Mouse (Mus musculus) G1E (cell line): ENCODE measurements at regions not wholly inside any gene's neighbourhood (a gene's known extent, or its start where the extent isn't known, plus 50 kb on each side); places are given as distances from the start of the nearest gene placed in this dataset.

ENCODE experiments used
- ATAC-seq: 2 replicates; pipeline ENCODE4 v1.8.0; 2016; ENCODE audit warnings: mild to moderate bottlenecking; ENCODE audit not compliant: insufficient number of reproducible peaks, poor library complexity, low FRiP score, severe bottlenecking; ENCODE audit errors: extremely low read depth
- DNase-seq: peaks from one replicate; pipeline ENCODE4 v3.0.0; 2012; ENCODE audit warnings: low spot score
- H3K27me3 ChIP-seq: 2 replicates; pipeline ENCODE4 v1.6.1; 2012; ENCODE audit warnings: mild to moderate bottlenecking, low read length, inconsistent platforms; ENCODE audit not compliant: insufficient read depth
- H3K36me3 ChIP-seq: replicated peaks from 2 replicates; pipeline ENCODE3; 2012; ENCODE audit warnings: mild to moderate bottlenecking, inconsistent platforms
- H3K4me1 ChIP-seq: 2 replicates; pipeline ENCODE4 v1.6.1; 2012; ENCODE audit warnings: low read depth, low read length, inconsistent platforms, mixed read lengths; ENCODE audit not compliant: insufficient read depth
- H3K4me3 ChIP-seq: 2 replicates; pipeline ENCODE4 v1.5.1; 2012; ENCODE audit warnings: low read depth, mild to moderate bottlenecking, inconsistent platforms, low read length, moderate library complexity, mixed read lengths
- H3K9me3 ChIP-seq: replicated peaks from 2 replicates; pipeline ENCODE4 v1.6.1; 2012; ENCODE audit warnings: inconsistent platforms
- CTCF ChIP-seq: IDR thresholded peaks from 2 replicates; pipeline ENCODE4 v1.5.1; 2012; ENCODE audit warnings: low read depth, low read length, inconsistent platforms, mixed read lengths
- GATA1 ChIP-seq: IDR thresholded peaks from 2 replicates; pipeline ENCODE4 v1.6.1; 2012; ENCODE audit warnings: borderline replicate concordance, low read length, inconsistent platforms, mixed read lengths
- GATA2 ChIP-seq: IDR thresholded peaks from 2 replicates; pipeline ENCODE4 v1.6.1; 2012; ENCODE audit warnings: low read depth, low read length, inconsistent platforms, borderline replicate concordance
- POLR2AphosphoS5 ChIP-seq: IDR thresholded peaks from 2 replicates; pipeline ENCODE4 v1.6.1; 2012; ENCODE audit warnings: low read depth, low read length, inconsistent platforms; ENCODE audit not compliant: insufficient replicate concordance
- TAL1 ChIP-seq: conservative IDR thresholded peaks from 2 replicates; pipeline ENCODE4 v1.6.1; 2012; ENCODE audit warnings: low read depth, low read length, inconsistent platforms, mixed read lengths

DNA sequence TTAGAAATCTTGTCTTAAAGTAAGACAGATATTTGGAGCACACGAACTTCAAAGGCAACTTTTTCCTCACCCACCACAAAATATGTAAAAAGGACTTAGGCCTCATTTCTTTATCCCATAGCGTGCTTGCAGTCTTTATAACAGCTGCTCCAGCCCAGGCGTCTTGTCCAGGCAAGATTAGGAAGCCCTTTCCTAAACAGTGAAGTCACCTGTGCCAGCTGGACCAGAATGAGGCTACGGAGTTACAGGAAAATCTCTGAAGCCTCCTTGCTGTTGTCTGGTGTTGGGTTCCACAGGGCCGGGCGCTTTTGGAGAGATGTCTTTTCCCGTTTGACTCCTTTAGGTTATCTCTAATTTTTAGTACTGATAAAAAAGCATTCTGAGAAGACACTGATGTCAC lies 210.3 kb downstream of the Ttll7 start:
- no peaks in the 10 kb centered on the region for H3K36me3 ChIP-seq
- ATAC-seq, result no peak
- H3K4me3 ChIP-seq, result no peak overlapping the region
- no peaks in the 10 kb centered on the region for H3K4me1 ChIP-seq
- H3K27me3 ChIP-seq, result no peaks in the 10 kb centered on the region
- H3K9me3 ChIP-seq, result peaks cover 38% of the 10 kb centered on the region
- DNase-seq, result no peak
- no peak for TF ChIP-seq CTCF
- TF ChIP-seq POLR2AphosphoS5, result no peak
- TF ChIP-seq TAL1, result no peak
- TF ChIP-seq GATA2, result no peak
- TF ChIP-seq GATA1, result no peak

DNA sequence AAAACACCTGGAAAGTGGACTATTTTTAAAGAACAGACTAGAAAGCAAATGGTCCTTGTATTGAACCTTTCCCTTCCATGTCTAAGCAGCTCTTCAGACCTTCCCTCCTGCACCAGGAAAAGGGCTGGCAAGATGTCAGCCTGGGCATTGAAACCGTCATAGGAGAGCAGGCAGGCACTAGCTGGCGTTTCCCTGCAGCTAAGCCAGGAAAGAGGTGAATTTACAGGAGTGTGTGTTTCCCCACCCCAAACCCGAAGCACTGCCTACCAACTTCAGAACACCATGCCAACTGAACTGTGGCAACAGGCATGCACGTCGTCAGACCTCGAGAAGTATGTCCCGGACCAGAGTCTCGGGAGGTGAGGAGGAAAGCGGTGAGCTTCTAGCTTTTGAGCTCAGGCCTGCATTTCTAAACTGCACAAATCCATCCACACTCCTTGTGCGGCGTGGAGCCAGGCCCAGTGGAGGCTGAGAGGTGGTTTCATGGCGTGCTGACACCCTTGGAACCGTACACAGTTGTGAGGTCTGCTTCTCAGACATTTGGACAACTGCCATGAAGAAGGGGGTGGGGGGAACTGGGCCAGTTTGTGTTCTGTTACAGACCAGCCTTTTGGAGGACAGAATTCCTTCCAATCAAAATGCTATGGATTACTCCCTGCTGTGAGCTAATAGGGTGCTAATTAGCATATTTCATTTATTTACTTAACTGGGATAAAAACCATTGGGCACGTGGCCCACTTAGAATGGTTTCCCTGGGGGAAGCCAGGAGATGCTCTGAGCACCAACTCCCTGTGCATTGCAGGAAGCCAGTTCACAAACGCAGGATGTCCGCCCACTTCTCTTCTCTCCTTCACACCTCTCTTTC lies 211.6 kb downstream of the Ttll7 start:
- ATAC-seq, result no peak
- TF ChIP-seq POLR2AphosphoS5, result no peak
- TF ChIP-seq GATA1, result no peak
- TF ChIP-seq TAL1, result no peak
- TF ChIP-seq GATA2, result no peak
- no peak for TF ChIP-seq CTCF
- Histone ChIP-seq H3K4me3 (no peak overlapping the region), H3K27me3 (no peaks in the 10 kb centered on the region), H3K4me1 (no peaks in the 10 kb centered on the region), H3K36me3 (no peaks in the 10 kb centered on the region), H3K9me3 (peaks cover 36% of the 10 kb centered on the region)
- DNase-seq, result no peak

GRCm38 (mm10) chr3:147064443-147064868 lies 212.3 kb downstream of the Ttll7 start:
- H3K36me3 ChIP-seq, result no peaks in the 10 kb centered on the region
- no peaks in the 10 kb centered on the region for H3K27me3 ChIP-seq
- no peak overlapping the region for H3K4me3 ChIP-seq
- H3K9me3 ChIP-seq, result peaks cover 35% of the 10 kb centered on the region
- no peak for ATAC-seq
- no peak for DNase-seq
- H3K4me1 ChIP-seq, result no peaks in the 10 kb centered on the region
- TF ChIP-seq CTCF (no peak), TAL1 (no peak), GATA2 (no peak), GATA1 (no peak), POLR2AphosphoS5 (no peak)

- Histone ChIP-seq H3K4me1 (no peaks in the 10 kb centered on the region), H3K36me3 (no peaks in the 10 kb centered on the region), H3K4me3 (no peak overlapping the region), H3K9me3 (peaks cover 18% of the 10 kb centered on the region), H3K27me3 (no peaks in the 10 kb centered on the region)
- ATAC-seq, result no peak
- TF ChIP-seq GATA1 (no peak), TAL1 (no peak), CTCF (no peak), POLR2AphosphoS5 (no peak)
- DNase-seq, result no peak
These were observed 218.8 kb downstream of the Ttll7 start for GRCm38 (mm10) chr3:147070972-147071371.

DNA sequence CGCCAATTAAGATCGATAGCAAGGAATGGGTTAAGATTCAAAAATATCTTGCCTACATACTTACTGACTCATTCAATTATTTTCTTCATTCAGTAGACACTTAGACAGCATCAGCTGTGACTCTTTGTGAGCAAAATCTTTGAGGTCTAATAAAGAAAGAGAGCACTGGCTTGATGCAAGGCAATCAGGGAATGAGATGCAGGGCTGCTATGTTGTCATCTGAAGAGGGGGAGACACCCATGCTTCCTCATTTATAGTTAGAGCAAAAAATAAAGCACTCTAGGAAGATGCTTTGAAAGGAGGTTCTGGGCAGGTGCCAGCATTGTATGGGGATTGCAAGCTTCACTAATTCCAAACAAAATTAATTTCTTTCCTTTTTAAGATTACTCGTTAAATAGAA lies 228.0 kb downstream of the Ttll7 start:
- DNase-seq, result no peak
- Histone ChIP-seq H3K4me1 (no peaks in the 10 kb centered on the region), H3K9me3 (peaks cover 34% of the 10 kb centered on the region), H3K36me3 (no peaks in the 10 kb centered on the region), H3K27me3 (no peaks in the 10 kb centered on the region), H3K4me3 (no peak overlapping the region)
- ATAC-seq, result no peak
- TF ChIP-seq GATA2 (no peak), POLR2AphosphoS5 (no peak), GATA1 (no peak)

GRCm38 (mm10) chr3:147080768-147081448 lies 228.7 kb downstream of the Ttll7 start:
- no peaks in the 10 kb centered on the region for H3K36me3 ChIP-seq
- no peak for ATAC-seq
- H3K9me3 ChIP-seq, result peaks cover 27% of the 10 kb centered on the region
- no peak overlapping the region for H3K4me3 ChIP-seq
- H3K4me1 ChIP-seq, result no peaks in the 10 kb centered on the region
- no peaks in the 10 kb centered on the region for H3K27me3 ChIP-seq
- no peak for TF ChIP-seq POLR2AphosphoS5
- TF ChIP-seq GATA1, result no peak
- TF ChIP-seq GATA2, result no peak
- TF ChIP-seq TAL1, result no peak
- TF ChIP-seq CTCF, result no peak
- no peak for DNase-seq
